Mouse (Mus musculus): ENCODE measurements around the gene Gm10320.

DNA sequence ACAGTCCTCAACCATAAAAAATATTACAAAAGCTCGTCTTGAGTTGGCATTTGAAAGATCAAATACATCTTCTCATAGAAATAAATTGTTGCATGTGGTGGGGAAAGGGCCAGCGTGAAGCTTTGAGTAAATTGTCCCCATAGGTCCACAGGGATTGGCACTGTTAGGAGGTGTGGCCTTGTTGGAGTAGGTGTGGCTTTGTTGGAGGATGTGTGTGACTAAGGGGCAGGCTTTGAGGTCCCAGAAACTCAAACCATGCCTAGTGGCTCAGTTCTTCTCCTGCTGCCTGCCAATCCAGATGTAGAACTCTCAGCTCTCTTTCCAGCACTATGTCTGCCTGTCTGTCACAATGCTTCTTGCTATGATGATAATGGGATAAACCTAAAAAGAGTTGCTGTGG, 49.8 kb upstream of the Gm10320 start:
- TF ChIP-seq CTCF (IDR thresholded peaks at IDR 0.05; ENCODE audit: low read depth, low read length) (no peak), TAL1 (conservative IDR thresholded peaks at IDR 0.05; ENCODE audit: low read depth, low read length) (no peak), POLR2AphosphoS5 (IDR thresholded peaks at IDR 0.05; ENCODE audit: insufficient replicate concordance, low read depth, low read length) (no peak)
